Mouse (Mus musculus): ENCODE measurements around the gene Rnf208. TPM values are rescaled to one million over a fixed set of nuclear protein-coding genes. Genes with fewer than 3 reads are reported as not detected.

Gene Rnf208
- total RNA-seq, 1 experiment, result 4.8 TPM

DNA sequence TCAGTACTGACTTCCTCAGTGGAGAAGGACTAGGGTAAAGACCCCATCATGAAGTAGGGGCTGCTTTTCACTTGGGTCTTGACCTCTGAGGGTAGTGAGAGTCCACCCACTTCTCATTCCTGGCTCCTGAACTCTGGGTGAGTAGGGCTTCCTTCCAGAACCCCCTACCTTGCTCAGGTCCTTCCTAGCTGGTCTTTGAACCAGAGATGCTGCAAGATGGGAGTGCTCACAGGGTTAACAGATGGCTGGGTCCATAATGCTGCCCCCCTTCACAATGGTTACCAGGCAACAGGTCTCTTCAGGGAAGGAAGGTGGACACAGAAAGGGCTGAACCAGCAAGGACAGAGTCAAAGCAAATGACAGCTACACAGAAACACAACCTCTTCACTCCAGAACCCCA lies 23.6 kb upstream of the Rnf208 start, which contains the start of gene Fam166a:
Fam166a (plus strand) TSS at position 301 of the 400 bp plus-strand sequence.
- no peak for DNase-seq (ENCODE audit: low read depth, low spot score)
- Histone ChIP-seq H3K4me1 (ENCODE audit: control insufficient read depth in 2 of 2, insufficient read depth in 2 of 2, low read length in 2 of 2, poor library complexity in 1 of 2) (peaks cover 3 to 18% of the 10 kb centered on the region in 2 experiments; a peak in 2 of 4 replicates), H3K9me3 (ENCODE audit: control insufficient read depth, insufficient read depth, low read depth, low read length) (no peaks in the 10 kb centered on the region), H3K9ac (ENCODE audit: insufficient read depth, low read depth, low read length, poor library complexity, severe bottlenecking) (no peak within 1 kb of the TSS), H3K27ac (ENCODE audit: insufficient read depth, low read depth, low read length, poor library complexity, severe bottlenecking) (no peak within 1 kb of the TSS), H3K36me3 (ENCODE audit: control insufficient read depth, insufficient read depth, low read length, poor library complexity, severe bottlenecking) (peaks cover 19% of the 10 kb centered on the region), H3K4me3 (ENCODE audit: insufficient read depth in 1 of 2, low read depth in 1 of 2, low read length in 2 of 2, poor library complexity in 1 of 2, severe bottlenecking in 1 of 2) (no peak within 1 kb of the TSS)
- in situ Hi-C loops (cut with MboI; ENCODE audit: low sequenced_read_pairs in 2 of 2, unreplicated experiment in 2 of 2), result no loop called here
- TF ChIP-seq ZC3H11A (IDR thresholded peaks at IDR 0.05; ENCODE audit: borderline replicate concordance, low read depth, low read length), result no peak
- no peak for TF ChIP-seq MAFK (IDR thresholded peaks at IDR 0.05; ENCODE audit: insufficient read depth, low read depth, low read length)
- TF ChIP-seq CHD2 (IDR thresholded peaks at IDR 0.05; ENCODE audit: low read depth, low read length), result no peak
- no peak for TF ChIP-seq HCFC1 (IDR thresholded peaks at IDR 0.05; ENCODE audit: borderline replicate concordance, insufficient read depth, low read length)
- no peak for TF ChIP-seq ZNF384 (IDR thresholded peaks at IDR 0.05; ENCODE audit: low read depth, low read length)

DNA sequence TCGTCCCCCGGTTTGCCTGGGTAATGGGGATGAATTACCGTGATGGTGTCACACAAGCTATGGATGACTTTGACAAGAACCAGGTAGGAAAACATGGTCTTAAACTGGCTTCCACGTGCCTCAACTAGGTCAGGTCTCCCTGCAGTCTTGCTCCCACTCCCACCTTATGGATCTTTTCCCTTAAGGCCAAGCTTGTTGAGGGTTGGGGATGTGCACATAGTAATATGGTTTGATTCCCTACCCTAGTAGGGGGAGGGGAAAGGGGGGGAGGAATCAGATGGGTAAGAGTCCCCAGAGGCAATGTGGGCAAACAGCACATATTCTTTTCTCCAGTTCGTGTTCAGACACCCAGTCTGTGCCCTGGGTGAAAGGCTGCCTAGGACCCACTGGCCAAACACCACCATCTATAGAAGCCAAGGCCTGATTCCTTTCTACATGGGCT lies 20.7 kb upstream of the Rnf208 start:
- TF ChIP-seq MAFK (IDR thresholded peaks at IDR 0.05; ENCODE audit: insufficient read depth, low read depth, low read length) (no peak), CHD2 (IDR thresholded peaks at IDR 0.05; ENCODE audit: low read depth, low read length) (0 out of 2 replicates have a peak, but pooled peaks have one; percentile 19)
- H3K27ac ChIP-seq (ENCODE audit: insufficient read depth, low read depth, low read length, poor library complexity, severe bottlenecking), result no peak overlapping the region
- no peaks in the 10 kb centered on the region for H3K9me3 ChIP-seq (ENCODE audit: control insufficient read depth, insufficient read depth, low read depth, low read length)
- DNase-seq (ENCODE audit: low read depth, low spot score), result no peak
- in situ Hi-C loops (cut with MboI; ENCODE audit: low sequenced_read_pairs in 2 of 2, unreplicated experiment in 2 of 2), result no loop called here
- no peak overlapping the region for H3K4me3 ChIP-seq (ENCODE audit: insufficient read depth in 1 of 2, low read depth in 1 of 2, low read length in 2 of 2, poor library complexity in 1 of 2, severe bottlenecking in 1 of 2)
- no peak overlapping the region for H3K9ac ChIP-seq (ENCODE audit: insufficient read depth, low read depth, low read length, poor library complexity, severe bottlenecking)
- peaks cover 25% of the 10 kb centered on the region for H3K36me3 ChIP-seq (ENCODE audit: control insufficient read depth, insufficient read depth, low read length, poor library complexity, severe bottlenecking)
- H3K4me1 ChIP-seq (ENCODE audit: control insufficient read depth in 2 of 2, insufficient read depth in 2 of 2, low read length in 2 of 2, poor library complexity in 1 of 2), result peaks cover 3 to 11% of the 10 kb centered on the region in 2 experiments; a peak in 1 of 4 replicates

DNA sequence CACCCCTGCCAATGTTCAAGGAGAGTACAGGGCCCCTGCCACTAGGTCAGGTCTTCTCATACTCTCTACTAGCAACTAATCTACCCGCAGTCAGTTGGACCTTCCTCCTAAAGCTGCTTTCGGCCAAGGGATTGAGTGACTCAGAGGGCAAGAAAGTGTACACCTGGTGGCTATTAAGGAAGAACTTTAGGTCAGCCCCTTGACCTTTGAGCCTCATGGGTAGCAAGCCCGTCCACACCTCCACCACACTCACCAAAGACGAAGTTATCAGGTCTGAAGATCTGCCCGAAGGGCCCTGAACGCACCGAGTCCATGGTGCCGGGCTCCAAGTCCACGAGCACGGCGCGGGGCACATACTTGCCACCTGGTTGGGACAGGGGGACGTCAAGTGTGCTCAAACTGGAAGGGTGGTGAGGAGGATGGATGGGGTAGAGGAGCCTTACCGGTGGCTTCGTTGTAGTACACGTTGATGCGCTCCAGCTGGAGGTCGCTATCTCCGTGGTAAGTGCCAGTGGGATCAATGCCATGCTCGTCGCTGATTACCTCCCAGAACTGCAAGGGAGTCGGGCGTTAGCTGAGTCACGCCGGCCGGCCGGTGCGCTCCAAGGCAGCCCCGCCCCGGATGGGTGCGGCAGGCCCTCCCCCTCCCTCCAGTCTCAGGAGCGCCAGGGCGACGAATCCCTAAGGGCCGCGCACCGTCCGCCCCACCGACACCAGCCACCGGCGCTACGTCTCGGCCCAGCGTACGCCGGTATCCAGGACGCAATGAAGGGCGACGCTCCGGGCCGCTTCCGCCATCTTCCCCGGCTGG lies 18.2 kb upstream of the Rnf208 start:
- peak overlapping the region; percentile 87 to 98 for H3K4me3 ChIP-seq (ENCODE audit: insufficient read depth in 1 of 2, low read depth in 1 of 2, low read length in 2 of 2, poor library complexity in 1 of 2, severe bottlenecking in 1 of 2)
- H3K36me3 ChIP-seq (ENCODE audit: control insufficient read depth, insufficient read depth, low read length, poor library complexity, severe bottlenecking), result peaks cover 25% of the 10 kb centered on the region
- H3K27ac ChIP-seq (ENCODE audit: insufficient read depth, low read depth, low read length, poor library complexity, severe bottlenecking), result peak overlapping the region; percentile 98
- in situ Hi-C loops (cut with MboI; ENCODE audit: low sequenced_read_pairs in 2 of 2, unreplicated experiment in 2 of 2), result no loop called here
- peak overlapping the region; percentile 99 for H3K9ac ChIP-seq (ENCODE audit: insufficient read depth, low read depth, low read length, poor library complexity, severe bottlenecking)
- peaks cover 6 to 19% of the 10 kb centered on the region in 2 experiments; a peak in 3 of 4 replicates for H3K4me1 ChIP-seq (ENCODE audit: control insufficient read depth in 2 of 2, insufficient read depth in 2 of 2, low read length in 2 of 2, poor library complexity in 1 of 2)
- TF ChIP-seq MAFK (IDR thresholded peaks at IDR 0.05; ENCODE audit: insufficient read depth, low read depth, low read length) (peak; percentile 82; the same call in 1 of the 2 replicates), CHD2 (IDR thresholded peaks at IDR 0.05; ENCODE audit: low read depth, low read length) (no peak)
- H3K9me3 ChIP-seq (ENCODE audit: control insufficient read depth, insufficient read depth, low read depth, low read length), result no peaks in the 10 kb centered on the region
- peak; percentile 65 for DNase-seq (ENCODE audit: low read depth, low spot score)

DNA sequence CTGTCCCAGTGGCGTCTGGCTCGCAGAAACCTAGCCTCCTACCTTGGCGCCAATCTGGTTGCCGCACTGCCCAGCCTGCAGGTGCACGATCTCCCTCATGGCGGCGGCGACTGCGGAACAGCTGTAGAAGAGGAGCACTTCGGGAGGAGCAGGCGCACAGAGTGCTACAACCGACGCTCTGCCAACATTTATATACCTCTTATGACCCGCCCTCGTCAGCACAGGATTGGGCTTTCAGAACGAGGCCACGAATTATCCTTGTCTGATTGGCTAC lies 17.6 kb upstream of the Rnf208 start, which contains the start of gene Tubb4b:
Tubb4b (minus strand) TSS at position 211 of the 274 bp plus-strand sequence.
- Histone ChIP-seq H3K27ac (ENCODE audit: insufficient read depth, low read depth, low read length, poor library complexity, severe bottlenecking) (peak within 1 kb of the TSS; percentile 98), H3K9me3 (ENCODE audit: control insufficient read depth, insufficient read depth, low read depth, low read length) (no peaks in the 10 kb centered on the region), H3K4me3 (ENCODE audit: insufficient read depth in 1 of 2, low read depth in 1 of 2, low read length in 2 of 2, poor library complexity in 1 of 2, severe bottlenecking in 1 of 2) (peak within 1 kb of the TSS; percentile 88 to 98), H3K9ac (ENCODE audit: insufficient read depth, low read depth, low read length, poor library complexity, severe bottlenecking) (peak within 1 kb of the TSS; percentile 99), H3K36me3 (ENCODE audit: control insufficient read depth, insufficient read depth, low read length, poor library complexity, severe bottlenecking) (peaks cover 25% of the 10 kb centered on the region), H3K4me1 (ENCODE audit: control insufficient read depth in 2 of 2, insufficient read depth in 2 of 2, low read length in 2 of 2, poor library complexity in 1 of 2) (peaks cover 6 to 21% of the 10 kb centered on the region in 2 experiments; a peak in 3 of 4 replicates)
- TF ChIP-seq MAFK (IDR thresholded peaks at IDR 0.05; ENCODE audit: insufficient read depth, low read depth, low read length) (no peak), HCFC1 (IDR thresholded peaks at IDR 0.05; ENCODE audit: borderline replicate concordance, insufficient read depth, low read length) (0 out of 2 replicates have a peak, but pooled peaks have one; percentile 29)
- DNase-seq (ENCODE audit: low read depth, low spot score), result no peak
- in situ Hi-C loops (cut with MboI; ENCODE audit: low sequenced_read_pairs in 2 of 2, unreplicated experiment in 2 of 2), result no loop called here

Measured in ES-E14 (cell line).